Mouse (Mus musculus): ENCODE results near the gene Csad.

- no peak for TF ChIP-seq CTCF (IDR thresholded peaks at IDR 0.05; ENCODE audit: low read depth, low read length)
- TF ChIP-seq POLR2A (IDR thresholded peaks at IDR 0.05; ENCODE audit: borderline replicate concordance, low read depth, low read length), result no peak
Observed at GRCm38 (mm10) chr15:102149561-102149960, 55.0 kb downstream of the Csad start.

Data from bone marrow macrophage, adult 2 months (primary cell).